Mouse (Mus musculus): ENCODE results near the gene Ctdspl.

The Ctdspl gene

GRCm38 (mm10) chr9:119028226-119029195 is 102.3 kb downstream of the Ctdspl start:
- DNase-seq (ENCODE audit: low spot score): no peak

DNA sequence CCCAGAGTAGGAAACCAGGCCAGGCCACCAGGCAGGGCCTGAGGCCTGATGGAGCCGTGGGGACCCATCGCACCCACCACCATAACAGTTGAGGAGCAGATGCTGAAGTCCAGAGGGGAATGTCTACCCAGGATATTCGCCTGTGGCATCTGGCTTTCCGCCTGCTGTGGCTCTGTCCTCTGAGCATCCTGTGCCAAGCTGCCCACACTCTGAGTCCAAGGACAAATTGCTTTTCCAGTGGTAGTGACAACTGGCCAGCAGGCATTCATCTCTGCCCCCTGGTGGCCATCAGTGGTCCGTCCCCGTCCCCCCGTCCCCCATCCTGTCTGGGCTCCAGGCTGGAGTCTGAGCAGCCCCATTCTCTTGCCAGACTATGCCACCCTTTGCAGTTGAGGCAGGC is 103.3 kb downstream of the Ctdspl start:
- peak; percentile 76 for DNase-seq (ENCODE audit: low spot score)

DNA sequence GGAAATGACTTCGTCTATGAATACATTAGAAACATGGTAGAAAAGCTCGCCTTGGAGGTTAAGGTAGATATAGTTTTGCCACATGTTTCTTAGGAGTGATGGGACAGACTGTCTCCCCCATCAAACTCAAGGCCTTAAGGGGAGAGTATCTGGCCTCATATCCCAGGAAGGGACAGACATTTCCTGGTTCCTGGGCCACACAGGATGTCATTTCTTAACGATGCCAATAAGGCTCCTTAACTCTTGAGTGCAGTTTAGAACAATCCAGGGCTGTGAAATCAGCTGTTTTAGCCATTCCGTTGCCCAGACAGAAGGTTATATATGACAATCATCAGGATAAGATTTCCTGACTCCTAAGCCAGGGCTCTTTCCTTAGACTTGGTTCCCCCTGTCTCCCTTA is 104.8 kb downstream of the Ctdspl start:
- no peak for DNase-seq (ENCODE audit: low spot score)

- no peak for DNase-seq (ENCODE audit: low spot score)
Observed at GRCm38 (mm10) chr9:119031772-119032171, 105.5 kb downstream of the Ctdspl start.

GRCm38 (mm10) chr9:119032538-119032937 is 106.3 kb downstream of the Ctdspl start:
- no peak for DNase-seq (ENCODE audit: low spot score)

- DNase-seq (ENCODE audit: low spot score): peak; percentile 37
Observed at GRCm38 (mm10) chr9:119033111-119033921, 107.1 kb downstream of the Ctdspl start.

DNA sequence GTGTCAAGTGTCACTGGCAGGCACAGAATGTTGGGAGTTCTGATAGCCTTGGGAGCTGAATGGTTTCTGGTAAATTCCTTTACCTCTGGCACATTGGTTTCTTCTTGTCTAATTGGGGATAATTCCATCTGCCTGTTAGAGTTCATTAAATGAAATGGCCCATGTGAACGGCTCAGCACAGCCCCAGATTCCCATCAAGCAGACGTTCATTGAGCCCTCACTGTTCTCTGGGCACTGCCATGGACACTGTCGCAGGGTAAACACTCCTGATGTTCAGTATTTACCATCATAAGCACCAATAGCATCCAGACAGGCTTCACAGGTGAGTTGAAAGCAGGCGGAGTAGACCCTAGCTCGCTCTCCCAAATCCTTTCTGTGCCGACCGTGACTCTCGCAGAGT is 107.8 kb downstream of the Ctdspl start:
- no peak for DNase-seq (ENCODE audit: low spot score)

DNA sequence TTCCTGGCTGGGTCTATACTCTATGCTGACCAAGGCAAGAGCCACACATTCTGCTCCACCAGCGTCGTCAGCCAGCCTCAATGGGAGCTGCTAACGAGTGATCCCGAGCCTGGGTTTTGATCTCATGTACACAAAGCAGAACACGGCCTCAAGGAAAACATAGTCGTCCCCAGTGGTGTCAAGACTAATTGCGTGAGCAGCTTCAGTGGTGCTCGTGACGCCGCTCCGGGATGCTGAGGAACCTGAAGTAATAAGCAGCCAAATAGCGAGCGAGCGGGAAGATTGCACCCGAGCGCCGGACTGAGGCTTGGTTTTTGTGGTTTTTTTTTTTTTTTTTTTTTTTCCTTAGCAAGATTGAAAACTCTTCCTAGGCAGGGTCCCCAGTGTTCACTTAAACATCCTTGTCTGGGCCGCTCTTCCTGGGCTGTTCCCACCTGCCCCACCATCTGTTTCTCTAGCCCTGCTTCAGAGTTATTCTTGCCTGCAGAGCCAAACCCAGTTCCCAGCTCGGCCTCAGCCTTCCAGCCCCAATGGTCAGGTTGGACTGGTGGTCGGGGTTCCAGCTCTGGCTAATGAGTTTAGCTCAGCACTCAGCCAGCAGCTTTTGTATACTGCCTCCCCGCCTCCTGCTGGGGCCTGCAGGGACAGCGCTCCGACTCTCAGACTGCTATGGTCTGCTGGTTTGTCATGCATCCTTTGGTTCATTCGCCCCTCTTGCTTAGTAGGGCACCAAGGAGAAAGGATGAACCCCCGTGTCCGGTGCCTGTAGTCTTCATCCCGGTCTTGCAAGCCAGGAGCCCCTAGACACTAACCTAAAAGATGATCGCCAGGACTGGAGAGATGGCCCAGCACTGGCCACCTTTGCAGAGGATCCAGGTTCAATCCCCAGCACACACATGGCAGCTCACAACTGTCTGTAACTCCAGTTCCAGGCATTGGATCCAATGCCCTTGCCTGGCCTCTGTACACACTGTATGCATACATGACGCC is 108.7 kb downstream of the Ctdspl start:
- DNase-seq (ENCODE audit: low spot score): no peak

- DNase-seq (ENCODE audit: low spot score): no peak
Observed at GRCm38 (mm10) chr9:119035836-119036235, 109.6 kb downstream of the Ctdspl start.

DNA sequence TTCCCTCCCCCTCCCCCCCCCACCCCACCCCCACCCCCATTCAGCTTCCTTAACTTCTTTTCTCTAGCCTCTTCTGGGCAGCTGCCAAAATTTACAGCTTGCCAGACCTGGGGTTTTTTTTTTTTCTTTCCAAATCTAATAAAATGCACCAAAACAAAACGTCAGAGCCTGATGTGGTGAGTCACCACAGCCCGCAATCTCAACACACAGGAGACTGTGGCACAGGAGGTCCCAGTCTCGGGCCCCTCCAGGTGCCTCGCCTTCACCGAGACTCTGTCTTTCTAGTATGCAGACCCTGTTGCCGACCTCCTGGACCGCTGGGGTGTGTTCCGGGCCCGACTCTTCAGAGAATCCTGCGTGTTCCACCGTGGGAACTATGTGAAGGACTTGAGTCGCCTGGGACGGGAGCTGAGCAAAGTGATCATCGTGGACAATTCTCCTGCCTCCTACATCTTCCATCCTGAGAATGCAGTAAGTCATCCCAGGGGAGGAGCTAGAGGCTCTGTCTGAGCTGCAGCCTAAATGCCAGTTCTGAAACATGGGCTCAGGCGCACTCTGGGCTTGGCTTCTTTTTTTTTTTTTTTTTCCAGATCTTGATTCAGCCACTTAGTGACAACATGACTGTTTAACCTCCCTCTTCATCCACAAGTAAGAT is 111.0 kb downstream of the Ctdspl start:
- no peak for DNase-seq (ENCODE audit: low spot score)

DNA sequence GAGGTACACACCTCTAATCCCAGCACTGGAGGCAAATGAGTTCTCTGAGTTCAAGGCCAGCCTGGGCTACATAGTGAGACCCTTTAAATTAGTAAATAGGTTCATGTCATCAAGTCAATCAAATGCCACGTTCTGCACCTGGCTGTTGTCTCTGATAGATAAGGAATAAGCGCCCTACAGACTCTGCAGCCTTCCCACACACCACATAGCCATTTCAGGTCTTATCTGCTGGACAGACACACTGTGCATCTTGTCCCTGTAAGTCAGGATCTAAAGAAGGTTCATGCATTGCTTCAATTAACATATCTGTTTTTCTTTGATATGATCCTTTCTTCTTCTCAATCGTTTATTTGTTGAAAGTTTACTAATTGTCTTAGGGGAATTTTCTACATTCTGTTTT is 112.3 kb downstream of the Ctdspl start:
- DNase-seq (ENCODE audit: low spot score): no peak

GRCm38 (mm10) chr9:119040101-119040775 is 114.0 kb downstream of the Ctdspl start:
- DNase-seq (ENCODE audit: low spot score): no peak

DNA sequence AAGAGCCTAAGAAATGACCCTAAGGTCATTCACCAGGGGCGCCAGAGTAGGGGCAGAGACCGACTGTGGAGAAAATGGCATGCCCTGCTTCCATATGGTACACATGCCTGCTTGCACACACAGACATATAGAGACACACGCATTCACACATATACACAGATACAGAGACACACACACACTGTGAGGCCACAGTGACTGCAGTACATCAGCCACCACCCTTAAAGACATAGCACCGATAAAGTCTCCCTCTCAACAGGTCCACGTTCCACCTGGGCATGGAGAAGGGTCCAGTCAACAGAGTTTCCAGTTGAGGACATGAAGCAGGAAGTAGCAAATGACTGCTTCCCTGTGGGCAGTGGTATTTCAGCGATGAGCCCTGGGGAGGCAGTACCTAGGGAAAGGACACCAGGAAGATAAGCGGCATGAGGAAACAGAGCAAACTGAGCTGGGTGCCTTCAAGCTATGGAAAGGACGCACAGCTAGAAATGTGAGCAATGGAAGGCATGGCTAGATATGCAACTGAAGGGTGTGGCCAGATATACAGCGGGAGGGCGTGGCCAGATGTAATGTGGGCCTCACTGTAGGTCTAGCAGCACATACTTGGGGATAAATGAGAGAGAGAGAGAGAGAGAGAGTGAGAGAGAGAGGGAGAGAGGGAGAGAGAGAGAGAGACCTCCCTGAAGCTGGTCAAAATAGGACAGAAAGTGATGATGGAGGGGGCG is 122.1 kb downstream of the Ctdspl start:
- no peak for DNase-seq (ENCODE audit: low spot score)

DNA sequence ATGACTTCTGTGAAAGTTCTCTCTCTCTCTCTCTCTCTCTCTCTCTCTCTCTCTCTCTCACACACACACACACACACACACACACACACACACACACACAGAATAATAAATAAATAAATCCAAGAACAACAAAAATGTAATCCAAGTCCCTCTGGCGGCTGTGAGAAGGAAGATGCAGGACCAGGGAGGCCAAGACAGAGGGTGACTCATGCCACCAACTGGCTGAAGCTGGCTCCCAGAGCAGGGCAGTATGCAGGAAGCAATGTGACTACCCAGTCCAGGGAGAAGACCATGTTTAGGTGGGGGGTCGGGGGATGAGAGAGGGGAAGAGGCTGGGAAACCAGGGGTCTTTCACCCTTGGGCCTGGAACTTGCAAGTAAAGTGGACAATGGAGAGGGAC is 124.9 kb downstream of the Ctdspl start:
- DNase-seq (ENCODE audit: low spot score): no peak

DNA sequence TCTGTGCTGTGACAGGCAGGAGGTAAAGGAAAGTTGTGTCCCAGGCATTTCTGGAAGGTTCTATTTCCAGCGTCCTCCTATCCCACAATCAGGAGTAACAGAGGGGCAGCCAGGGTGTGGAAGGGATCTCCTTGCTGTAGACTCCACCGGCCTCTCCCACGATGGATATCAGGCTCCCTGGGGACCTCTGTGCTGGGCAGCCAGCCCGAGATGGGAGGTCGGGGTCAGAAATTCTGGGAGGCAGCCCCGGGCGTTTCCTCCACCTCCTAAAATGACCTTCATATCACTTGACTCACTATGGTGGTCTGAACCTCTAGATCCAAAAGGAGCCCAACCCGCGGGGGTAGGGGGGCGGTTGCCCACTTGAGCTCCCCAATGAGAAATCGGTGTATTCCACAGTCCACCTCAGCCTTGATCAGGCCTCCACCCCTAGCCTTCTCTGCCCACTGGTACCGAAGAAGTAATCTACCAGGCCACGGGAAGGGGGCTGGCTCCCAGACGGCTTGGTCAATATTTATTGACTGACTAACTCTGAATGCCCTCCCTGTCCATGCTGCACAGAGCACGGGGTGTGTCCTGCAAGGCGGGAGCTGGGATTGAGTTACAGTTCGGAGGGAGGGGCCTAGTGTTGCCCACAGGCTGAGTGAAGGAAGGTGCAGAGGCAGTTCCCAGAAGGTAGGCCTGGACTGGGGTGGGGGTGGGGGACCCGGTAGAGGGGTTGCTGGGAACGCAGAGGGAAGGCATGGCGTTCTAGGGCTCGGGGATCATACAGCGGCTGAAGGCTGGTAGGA is 126.1 kb downstream of the Ctdspl start, which contains the start of gene Vill:
TSS of gene Vill (plus strand) at position 625 of the 791 bp plus-strand sequence.
- peak; percentile 90 for DNase-seq (ENCODE audit: low spot score)

- no peak for DNase-seq (ENCODE audit: low spot score)
Observed at GRCm38 (mm10) chr9:119053964-119054576, 127.8 kb downstream of the Ctdspl start.

DNA sequence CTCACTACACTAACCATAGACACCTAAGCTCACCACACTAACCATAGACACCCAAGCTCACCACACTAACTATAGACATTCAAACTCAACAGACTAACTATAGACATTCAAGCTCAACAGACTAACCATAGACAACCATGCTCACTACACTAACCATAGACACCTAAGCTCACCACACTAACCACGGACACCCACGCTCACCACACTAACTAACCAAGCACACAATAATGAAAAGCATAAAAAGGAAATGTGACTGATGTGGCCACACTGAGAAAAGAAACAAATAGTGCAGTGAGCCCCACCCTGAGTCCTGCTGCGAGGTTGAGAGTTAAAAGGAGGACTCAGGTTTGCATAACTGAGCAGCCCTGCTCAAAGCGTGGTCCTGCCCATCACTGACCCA is 129.1 kb downstream of the Ctdspl start:
- no peak for DNase-seq (ENCODE audit: low spot score)

DNA sequence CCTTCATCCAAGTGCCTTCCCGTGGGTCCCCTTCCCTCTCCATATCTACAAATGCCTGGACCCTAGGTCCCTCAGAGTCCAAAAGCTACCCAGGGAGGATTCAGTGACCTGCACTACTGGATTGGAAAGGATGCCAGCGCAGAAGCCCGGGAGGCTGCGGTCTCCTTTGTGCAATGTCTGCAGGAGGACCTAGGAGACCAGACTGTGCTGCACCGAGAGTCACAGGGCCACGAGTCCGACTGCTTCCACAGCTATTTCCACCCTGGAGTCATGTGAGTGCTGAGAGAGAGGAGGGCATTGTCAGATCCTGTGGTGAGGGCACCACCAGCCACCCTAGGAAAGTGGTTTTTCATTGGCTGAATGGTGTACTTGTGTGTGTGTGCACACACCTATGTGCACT is 132.0 kb downstream of the Ctdspl start:
- no peak for DNase-seq (ENCODE audit: low spot score)

- no peak for DNase-seq (ENCODE audit: low spot score)
Observed at GRCm38 (mm10) chr9:119060701-119061100, 134.4 kb downstream of the Ctdspl start.

Data from embryo, embryonic 10 days (tissue).